Mouse (Mus musculus) myocyte (in vitro differentiated cells): ENCODE data around the gene Elf3.

ENCODE experiments used
- CEBPB ChIP-seq: IDR thresholded peaks from 2 replicates; pipeline ENCODE4 v1.6.1; 2011; ENCODE audit warnings: mild to moderate bottlenecking, moderate library complexity; ENCODE audit not compliant: poor library complexity, insufficient read depth, severe bottlenecking
- E2F4 ChIP-seq: IDR thresholded peaks from one replicate; pipeline ENCODE4 v1.6.1; 2011; ENCODE audit warnings: mild to moderate bottlenecking, control low read depth, moderate library complexity; ENCODE audit not compliant: insufficient read depth
- MAX ChIP-seq: IDR thresholded peaks from one replicate; pipeline ENCODE4 v1.6.1; 2011; ENCODE audit warnings: low read depth, mild to moderate bottlenecking, control low read depth
- MYOD1 ChIP-seq, 3 experiments: IDR thresholded peaks; one replicate each; pipeline ENCODE4 v1.6.1; 2011; ENCODE audit warnings: control low read depth in 2 of 3, low read depth in 2 of 3, mild to moderate bottlenecking in 2 of 3, moderate library complexity in 1 of 3; ENCODE audit not compliant: insufficient read length in 2 of 3, control insufficient read depth in 1 of 3
- MYOG ChIP-seq, 3 experiments: IDR thresholded peaks; one replicate each; pipeline ENCODE4 v1.6.1; 2011; ENCODE audit warnings: control low read depth in 2 of 3, low read depth in 2 of 3, mild to moderate bottlenecking in 2 of 3; ENCODE audit not compliant: insufficient read length in 2 of 3, control insufficient read depth in 1 of 3, insufficient read depth in 1 of 3
- POLR2A ChIP-seq: IDR thresholded peaks from one replicate; pipeline ENCODE4 v1.6.1; 2011; ENCODE audit warnings: low read depth, mild to moderate bottlenecking, control low read depth, moderate library complexity; ENCODE audit not compliant: insufficient read length
- POLR2AphosphoS2 ChIP-seq: IDR thresholded peaks from one replicate; pipeline ENCODE4 v1.6.1; 2011; ENCODE audit warnings: low read depth, control low read depth; ENCODE audit not compliant: insufficient read length
- SRF ChIP-seq: IDR thresholded peaks from one replicate; pipeline ENCODE4 v1.6.1; 2011; ENCODE audit warnings: low read depth; ENCODE audit not compliant: control insufficient read depth, insufficient read length
- TCF12 ChIP-seq: IDR thresholded peaks from one replicate; pipeline ENCODE4 v1.6.1; 2011; ENCODE audit warnings: mild to moderate bottlenecking, control low read depth; ENCODE audit not compliant: poor library complexity, insufficient read depth, severe bottlenecking
- TCF3 ChIP-seq: IDR thresholded peaks from one replicate; pipeline ENCODE4 v1.6.1; 2011; ENCODE audit warnings: low read depth, control low read depth; ENCODE audit not compliant: insufficient read length
- USF1 ChIP-seq: IDR thresholded peaks from one replicate; pipeline ENCODE4 v1.6.1; 2011; ENCODE audit warnings: low read depth, mild to moderate bottlenecking, control low read depth, moderate library complexity

DNA sequence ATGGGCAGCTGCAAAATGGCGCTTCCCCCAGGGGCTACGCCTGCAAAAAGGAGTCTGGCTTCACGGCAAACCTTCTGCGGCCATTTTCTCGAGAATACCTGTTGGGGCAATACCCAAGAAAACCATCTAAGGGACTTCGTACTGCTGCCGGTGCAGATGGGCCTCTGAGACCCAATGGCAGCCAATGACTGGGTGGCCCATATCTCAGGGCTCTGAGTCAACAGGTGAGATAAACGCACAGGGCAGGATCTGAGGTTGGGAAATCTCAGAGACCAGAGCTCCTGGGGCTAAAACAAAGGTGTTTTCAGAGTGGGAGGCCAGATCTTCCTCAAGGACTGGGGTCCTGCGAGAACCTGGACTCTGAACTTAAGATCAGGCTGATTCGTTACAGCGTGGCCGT, 23.6 kb downstream of the Elf3 start:
- no peak for TF ChIP-seq POLR2A
- no peak for TF ChIP-seq MAX
- no peak for TF ChIP-seq MYOD1 (IDR thresholded peaks at IDR 0.05; ENCODE audit: control insufficient read depth in 1 of 3, insufficient read length in 2 of 3, low read depth in 2 of 3)
- TF ChIP-seq USF1 = no peak
- TF ChIP-seq E2F4 = no peak
- TF ChIP-seq CEBPB = no peak
- no peak for TF ChIP-seq POLR2AphosphoS2
- no peak for TF ChIP-seq MYOG (IDR thresholded peaks at IDR 0.05; ENCODE audit: control insufficient read depth in 1 of 3, insufficient read depth in 1 of 3, insufficient read length in 2 of 3, low read depth in 2 of 3)
- no peak for TF ChIP-seq SRF
- TF ChIP-seq TCF3 = no peak
- TF ChIP-seq TCF12 = no peak
